Mouse (Mus musculus) CH12.LX (cell line): ENCODE data around the gene Igsf21. TPM values are rescaled to one million over a fixed set of nuclear protein-coding genes. Genes with fewer than 3 reads are reported as not detected.
A peak's percentile ranks its signal among the peaks of the same experiment; 100 is the strongest.

Experiments used
- DNase-seq: peaks from one replicate; pipeline ENCODE4 v3.0.0-alpha.2; 2013; ENCODE audit errors: extremely low read depth
- H3K27ac ChIP-seq: 2 replicates; pipeline ENCODE4 v1.5.1; 2012; ENCODE audit warnings: low read depth, mild to moderate bottlenecking, control low read depth, moderate library complexity; ENCODE audit not compliant: insufficient read depth
- H3K27me3 ChIP-seq: replicated peaks from 2 replicates; pipeline ENCODE3; 2012; ENCODE audit warnings: inconsistent platforms
- H3K36me3 ChIP-seq, 2 experiments: replicated peaks in 1 of 2; 2 replicates each; pipeline versions ENCODE3 to v1.6.1; 2012; ENCODE audit warnings: inconsistent platforms in 1 of 2, low read length in 1 of 2, mild to moderate bottlenecking in 1 of 2, mixed read lengths in 1 of 2, moderate library complexity in 1 of 2; ENCODE audit not compliant: control insufficient read depth in 1 of 2, insufficient read depth in 1 of 2
- H3K4me1 ChIP-seq, 2 experiments: 2 replicates each; pipeline ENCODE4 v1.6.1; 2012; ENCODE audit warnings: inconsistent platforms in 1 of 2, moderate library complexity in 1 of 2; ENCODE audit not compliant: insufficient read depth in 2 of 2, control insufficient read depth in 1 of 2
- H3K4me2 ChIP-seq: 2 replicates; pipeline ENCODE4 v1.6.1; 2012; ENCODE audit warnings: low read depth, mild to moderate bottlenecking, control low read depth; ENCODE audit not compliant: poor library complexity, insufficient read depth, severe bottlenecking
- H3K4me3 ChIP-seq, 3 experiments: fragments of 150-350 bp in 1 of 3; sonication (generic) in 1 of 3; replicated peaks in 1 of 3; 2 replicates each; pipeline versions ENCODE3 to v1.5.1; 2011 to 2012; ENCODE audit warnings: low read depth in 2 of 3, low read length in 2 of 3, mild to moderate bottlenecking in 2 of 3, moderate library complexity in 2 of 3, control low read depth in 1 of 3, improper control_type of control experiment in 1 of 3, inconsistent platforms in 1 of 3, mixed read lengths in 1 of 3; ENCODE audit not compliant: poor library complexity in 1 of 3
- H3K79me2 ChIP-seq: replicated peaks from 2 replicates; pipeline ENCODE4 v1.6.1; 2012; ENCODE audit warnings: mild to moderate bottlenecking, moderate library complexity; ENCODE audit not compliant: control insufficient read depth, poor library complexity, insufficient read depth, severe bottlenecking; ENCODE audit errors: extremely low read depth
- H3K9ac ChIP-seq: 2 replicates; pipeline ENCODE4 v1.6.1; 2012; ENCODE audit warnings: low read depth, mild to moderate bottlenecking, control low read depth, moderate library complexity; ENCODE audit not compliant: insufficient read depth
- H3K9me3 ChIP-seq: replicated peaks from 2 replicates; pipeline ENCODE3; 2012; ENCODE audit warnings: low read length, inconsistent platforms, mixed read lengths
- CTCF ChIP-seq, 2 experiments: IDR thresholded peaks in 1 of 2; conservative IDR thresholded peaks in 1 of 2; 2 replicates each; pipeline ENCODE4 v1.5.1; 2011 to 2012; ENCODE audit warnings: low read depth in 2 of 2, low read length in 2 of 2, improper control_type of control experiment in 1 of 2, inconsistent platforms in 1 of 2, mild to moderate bottlenecking in 1 of 2, moderate library complexity in 1 of 2
- ETS1 ChIP-seq: conservative IDR thresholded peaks from 2 replicates; pipeline ENCODE4 v1.6.1; 2012; ENCODE audit warnings: low read depth, mild to moderate bottlenecking, inconsistent platforms, low read length, improper control_type of control experiment, moderate library complexity
- IRF4 ChIP-seq: IDR thresholded peaks from 2 replicates; pipeline ENCODE4 v1.6.1; 2014; ENCODE audit warnings: low read depth, mild to moderate bottlenecking, inconsistent platforms, low read length, improper control_type of control experiment
- MXI1 ChIP-seq: IDR thresholded peaks from 2 replicates; pipeline ENCODE4 v1.6.1; 2011; ENCODE audit warnings: mild to moderate bottlenecking, low read depth, low read length, improper control_type of control experiment
- MYC ChIP-seq: IDR thresholded peaks from 2 replicates; pipeline ENCODE4 v1.6.1; 2011; ENCODE audit warnings: low read depth, mild to moderate bottlenecking, improper control_type of control experiment, low read length
- NELFE ChIP-seq: IDR thresholded peaks from 2 replicates; pipeline ENCODE4 v1.6.1; 2011; ENCODE audit warnings: low read depth, low read length, improper control_type of control experiment
- PAX5 ChIP-seq: IDR thresholded peaks from 2 replicates; pipeline ENCODE4 v1.6.1; 2012; ENCODE audit warnings: low read length, inconsistent platforms, mixed read lengths
- POLR2A ChIP-seq: IDR thresholded peaks from 2 replicates; pipeline ENCODE4 v1.6.1; 2011; ENCODE audit warnings: low read depth, mild to moderate bottlenecking, improper control_type of control experiment, low read length
- RAD21 ChIP-seq: IDR thresholded peaks from 2 replicates; pipeline ENCODE4 v1.6.1; 2011; ENCODE audit warnings: low read depth, mild to moderate bottlenecking, low read length, improper control_type of control experiment, moderate library complexity
- SMC3 ChIP-seq: IDR thresholded peaks from 2 replicates; pipeline ENCODE4 v1.6.1; 2011; ENCODE audit warnings: low read depth, low read length, improper control_type of control experiment
- ZKSCAN1 ChIP-seq: IDR thresholded peaks from 2 replicates; pipeline ENCODE4 v1.6.1; 2012; ENCODE audit warnings: low read depth, inconsistent platforms, low read length, improper control_type of control experiment, borderline replicate concordance
- ZNF384 ChIP-seq: IDR thresholded peaks from 2 replicates; pipeline ENCODE4 v1.6.1; 2012; ENCODE audit warnings: low read depth, low read length, improper control_type of control experiment, inconsistent platforms
- dilution Hi-C: fragments of 300-500 bp; cut with MboI; formaldehyde crosslinking; loops from 2 replicates; pipeline ENCODE4 v1.14.3; 2020; ENCODE audit warnings: low sequenced_read_pairs; ENCODE audit not compliant: extremely low pct_unique_long_range_greater_than_20kb, extremely low pct_ligation_motif_present
- in situ Hi-C: fragments of 300-500 bp; cut with MboI; formaldehyde crosslinking; loops from 3 replicates; pipeline ENCODE4 v1.14.3; 2019; ENCODE audit warnings: low sequenced_read_pairs, low pct_ligation_motif_present, low pct_unique_long_range_greater_than_20kb, mixed read lengths
- polyA plus RNA-seq: library from polyadenylated mRNA; unstranded; fragments of >175 nt; gene quantifications from 2 replicates; pipeline ENCODE4 v1.2.1, GENCODE M21; 2012; ENCODE audit warnings: low read depth; ENCODE audit not compliant: insufficient read length
- total RNA-seq, 2 experiments: library from RNA; depleted of rRNA; stranded (reverse); fragments of 300-350 nt in 1 of 2; fragments of >200 nt in 1 of 2; gene quantifications; 2 replicates each; pipeline ENCODE4 v1.2.3; 2012 to 2014

Gene Igsf21
- total and polyA plus RNA-seq, 3 experiments, result not detected

- no peak overlapping the region for H3K9ac ChIP-seq
- H3K79me2 ChIP-seq, result no peaks in the 10 kb centered on the region
- no peaks in the 10 kb centered on the region for H3K36me3 ChIP-seq
- peak in 1 of 2 experiments; percentile 52; a peak in 2 of 4 replicates for TF ChIP-seq CTCF (conservative IDR thresholded peaks at IDR 0.05 in 1 of 2, IDR thresholded peaks at IDR 0.05 in 1 of 2; ENCODE audit: low read depth in 2 of 2, low read length in 2 of 2)
- no peak for TF ChIP-seq PAX5
- TF ChIP-seq MXI1, result no peak
- TF ChIP-seq NELFE, result no peak
- TF ChIP-seq SMC3, result peak; percentile 53
- no peak for TF ChIP-seq IRF4
- no peak for TF ChIP-seq POLR2A
- TF ChIP-seq ZNF384, result no peak
- peak; percentile 1 for TF ChIP-seq RAD21
- TF ChIP-seq ETS1, result no peak
- no peak for TF ChIP-seq ZKSCAN1
- TF ChIP-seq, all 38 proteins: peak for 3
- no peaks in the 10 kb centered on the region for H3K27me3 ChIP-seq
- no peak overlapping the region for H3K4me2 ChIP-seq
- dilution Hi-C loops, result no loop called here
- H3K9me3 ChIP-seq, result peaks cover 47% of the 10 kb centered on the region
- in situ Hi-C loops, result no loop called here
- no peaks in the 10 kb centered on the region for H3K4me1 ChIP-seq
- no peak overlapping the region for H3K27ac ChIP-seq
- DNase-seq, result no peak
- no peak overlapping the region for H3K4me3 ChIP-seq
Observed at GRCm38 (mm10) chr4:140096283-140096682, 150.3 kb downstream of the Igsf21 start.

- DNase-seq, result no peak
- TF ChIP-seq MYC, result no peak
- TF ChIP-seq, all 38 proteins: peak for 0
- H3K9ac ChIP-seq, result no peak overlapping the region
- H3K4me2 ChIP-seq, result no peak overlapping the region
- H3K27ac ChIP-seq, result no peak overlapping the region
- no peaks in the 10 kb centered on the region for H3K79me2 ChIP-seq
- peaks cover 49% of the 10 kb centered on the region for H3K9me3 ChIP-seq
- H3K27me3 ChIP-seq, result no peaks in the 10 kb centered on the region
- in situ Hi-C loops (no loop called here), dilution Hi-C loops (no loop called here)
- no peaks in the 10 kb centered on the region for H3K4me1 ChIP-seq
- H3K36me3 ChIP-seq, result no peaks in the 10 kb centered on the region
- H3K4me3 ChIP-seq, result no peak overlapping the region
Observed at GRCm38 (mm10) chr4:140094835-140095234, 151.7 kb downstream of the Igsf21 start.

DNA sequence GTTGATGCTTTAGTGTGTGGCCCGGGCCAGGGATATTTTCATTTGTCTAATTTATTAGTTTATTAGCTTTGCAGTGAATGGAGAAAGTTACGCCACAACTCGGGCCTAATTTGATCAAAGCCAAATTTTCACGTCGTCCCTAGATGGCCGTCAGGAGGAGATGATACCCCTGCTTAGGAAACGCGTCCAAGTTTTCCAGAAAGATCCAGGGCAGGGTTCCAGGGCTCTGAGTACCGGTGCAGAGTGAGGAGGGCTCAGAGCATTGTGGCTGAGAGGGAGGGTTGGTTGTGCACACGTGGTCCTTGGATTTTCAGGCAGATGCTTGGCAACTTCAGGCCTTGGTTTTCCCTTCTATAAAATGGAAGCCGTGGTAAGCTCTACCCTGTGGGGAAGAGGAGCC, 154.2 kb downstream of the Igsf21 start:
- dilution Hi-C loops (no loop called here), in situ Hi-C loops (no loop called here)
- no peaks in the 10 kb centered on the region for H3K79me2 ChIP-seq
- H3K36me3 ChIP-seq, result no peaks in the 10 kb centered on the region
- no peak overlapping the region for H3K4me3 ChIP-seq
- H3K27me3 ChIP-seq, result no peaks in the 10 kb centered on the region
- H3K9me3 ChIP-seq, result peaks cover 59% of the 10 kb centered on the region
- H3K4me2 ChIP-seq, result no peak overlapping the region
- H3K27ac ChIP-seq, result no peak overlapping the region
- no peak for TF ChIP-seq CTCF (conservative IDR thresholded peaks at IDR 0.05 in 1 of 2, IDR thresholded peaks at IDR 0.05 in 1 of 2; ENCODE audit: low read depth in 2 of 2, low read length in 2 of 2)
- no peak overlapping the region for H3K9ac ChIP-seq
- DNase-seq, result no peak
- H3K4me1 ChIP-seq, result no peaks in the 10 kb centered on the region
